Mouse (Mus musculus) ES-E14 (cell line): ENCODE results near the gene Sorcs1. TPM values are rescaled to one million over a fixed set of nuclear protein-coding genes. Genes with fewer than 3 reads are reported as not detected.

ENCODE experiments used
- DNase-seq: peaks from one replicate; pipeline ENCODE4 v3.0.0-alpha.2; 2013; ENCODE audit warnings: low read depth, low spot score
- H3K27ac ChIP-seq: 2 replicates; pipeline ENCODE4 v1.5.1; 2012; ENCODE audit warnings: low read depth, mild to moderate bottlenecking, low read length, moderate library complexity, mixed read lengths; ENCODE audit not compliant: poor library complexity, insufficient read depth, severe bottlenecking
- H3K36me3 ChIP-seq: 2 replicates; pipeline ENCODE4 v1.6.1; 2012; ENCODE audit warnings: mild to moderate bottlenecking, low read length, moderate library complexity, mixed read lengths; ENCODE audit not compliant: control insufficient read depth, poor library complexity, insufficient read depth, severe bottlenecking
- H3K4me1 ChIP-seq, 2 experiments: fragments of 150-350 bp in 1 of 2; sonication (generic) in 1 of 2; 2 replicates each; pipeline ENCODE4 v1.6.1; 2012; ENCODE audit warnings: low read length in 2 of 2, mild to moderate bottlenecking in 1 of 2, mixed read lengths in 1 of 2; ENCODE audit not compliant: control insufficient read depth in 2 of 2, insufficient read depth in 2 of 2, poor library complexity in 1 of 2
- H3K4me3 ChIP-seq, 2 experiments: fragments of 150-350 bp in 1 of 2; sonication (generic) in 1 of 2; 2 replicates each; pipeline ENCODE4 v1.5.1; 2012; ENCODE audit warnings: low read length in 2 of 2, low read depth in 1 of 2, mild to moderate bottlenecking in 1 of 2, mixed read lengths in 1 of 2; ENCODE audit not compliant: insufficient read depth in 1 of 2, poor library complexity in 1 of 2, severe bottlenecking in 1 of 2
- H3K9ac ChIP-seq: 2 replicates; pipeline ENCODE4 v1.6.1; 2012; ENCODE audit warnings: low read depth, mild to moderate bottlenecking, low read length, mixed read lengths; ENCODE audit not compliant: poor library complexity, insufficient read depth, severe bottlenecking
- H3K9me3 ChIP-seq: fragments of 150-350 bp; sonication (generic); 2 replicates; pipeline ENCODE4 v1.6.1; 2012; ENCODE audit warnings: low read depth, mild to moderate bottlenecking, low read length; ENCODE audit not compliant: control insufficient read depth, insufficient read depth
- CHD2 ChIP-seq: IDR thresholded peaks from 2 replicates; pipeline ENCODE4 v1.6.1; 2014; ENCODE audit warnings: mild to moderate bottlenecking, low read depth, low read length, inconsistent platforms
- HCFC1 ChIP-seq: IDR thresholded peaks from 2 replicates; pipeline ENCODE4 v1.6.1; 2012; ENCODE audit warnings: low read length, inconsistent platforms, borderline replicate concordance; ENCODE audit not compliant: insufficient read depth
- MAFK ChIP-seq: IDR thresholded peaks from 2 replicates; pipeline ENCODE4 v1.6.1; 2014; ENCODE audit warnings: mild to moderate bottlenecking, low read depth, low read length, inconsistent platforms; ENCODE audit not compliant: insufficient read depth
- ZC3H11A ChIP-seq: IDR thresholded peaks from 2 replicates; pipeline ENCODE4 v1.6.1; 2012; ENCODE audit warnings: low read depth, mild to moderate bottlenecking, inconsistent platforms, low read length, borderline replicate concordance
- ZNF384 ChIP-seq: IDR thresholded peaks from 2 replicates; pipeline ENCODE4 v1.6.1; 2012; ENCODE audit warnings: low read depth, low read length, inconsistent platforms
- in situ Hi-C, 2 experiments: fragments of 600-800 bp; cut with MboI; formaldehyde crosslinking; loops; one replicate each; pipeline ENCODE4 v1.15.1; 2025; ENCODE audit warnings: low sequenced_read_pairs in 2 of 2, inconsistent platforms in 1 of 2; ENCODE audit not compliant: unreplicated experiment in 2 of 2
- total RNA-seq: library from RNA; depleted of rRNA; stranded (reverse); fragments of 300-350 nt; gene quantifications from 2 replicates; pipeline ENCODE4 v1.2.3, GENCODE M21; 2012

Gene Sorcs1
- total RNA-seq, 1 experiment: 0.09 TPM

- peaks cover 2 to 3% of the 10 kb centered on the region in 2 experiments; a peak in 1 of 4 replicates for H3K4me1 ChIP-seq
- H3K4me3 ChIP-seq: no peak overlapping the region
- H3K36me3 ChIP-seq: no peaks in the 10 kb centered on the region
- H3K27ac ChIP-seq: no peak overlapping the region
- in situ Hi-C loops: no loop called here
- TF ChIP-seq ZC3H11A: no peak
- no peak for TF ChIP-seq ZNF384
- no peak for TF ChIP-seq CHD2
- no peak for TF ChIP-seq HCFC1
- TF ChIP-seq MAFK: no peak
- no peaks in the 10 kb centered on the region for H3K9me3 ChIP-seq
- DNase-seq: peak; percentile 38
- no peak overlapping the region for H3K9ac ChIP-seq
These were observed 34.6 kb downstream of the Sorcs1 start for GRCm38 (mm10) chr19:50643836-50644235.

- TF ChIP-seq CHD2 (no peak), HCFC1 (no peak), ZC3H11A (no peak), MAFK (no peak), ZNF384 (no peak)
- no peaks in the 10 kb centered on the region for H3K9me3 ChIP-seq
- no peak overlapping the region for H3K27ac ChIP-seq
- DNase-seq: no peak
- no peak overlapping the region for H3K9ac ChIP-seq
- H3K4me1 ChIP-seq: peaks cover 2 to 3% of the 10 kb centered on the region in 2 experiments; a peak in 1 of 4 replicates
- H3K4me3 ChIP-seq: no peak overlapping the region
- no peaks in the 10 kb centered on the region for H3K36me3 ChIP-seq
- in situ Hi-C loops: no loop called here
These were observed 36.3 kb downstream of the Sorcs1 start for GRCm38 (mm10) chr19:50642121-50642520.

- H3K4me1 ChIP-seq: peaks cover 2 to 3% of the 10 kb centered on the region in 2 experiments; a peak in 1 of 4 replicates
- no peak overlapping the region for H3K27ac ChIP-seq
- DNase-seq: no peak
- H3K9me3 ChIP-seq: no peaks in the 10 kb centered on the region
- H3K36me3 ChIP-seq: no peaks in the 10 kb centered on the region
- in situ Hi-C loops: no loop called here
- H3K4me3 ChIP-seq: no peak overlapping the region
- TF ChIP-seq MAFK (no peak), HCFC1 (no peak), ZNF384 (no peak), CHD2 (no peak), ZC3H11A (no peak)
- no peak overlapping the region for H3K9ac ChIP-seq
These were observed 38.0 kb downstream of the Sorcs1 start for GRCm38 (mm10) chr19:50640251-50641032.

- Histone ChIP-seq H3K4me1 (no peaks in the 10 kb centered on the region), H3K9ac (no peak overlapping the region), H3K36me3 (no peaks in the 10 kb centered on the region), H3K9me3 (no peaks in the 10 kb centered on the region), H3K4me3 (no peak overlapping the region), H3K27ac (no peak overlapping the region)
- in situ Hi-C loops: no loop called here
- no peak for DNase-seq
- no peak for TF ChIP-seq ZC3H11A
- no peak for TF ChIP-seq HCFC1
- no peak for TF ChIP-seq ZNF384
- TF ChIP-seq MAFK: no peak
- TF ChIP-seq CHD2: no peak
These were observed 40.3 kb downstream of the Sorcs1 start for GRCm38 (mm10) chr19:50638176-50638575.
